9 mouse cellular contexts compared by ENCODE assay signal in genomic region chr2:105122886-105123285, GRCm38 (mm10). TPM values are rescaled to one million over a fixed set of nuclear protein-coding genes. Genes with fewer than 3 reads are reported as not detected.
DNase-seq lines count a peak whose midpoint lies in the region; ATAC-seq and TF ChIP-seq lines count a peak whose summit lies in the region.
"Had no signal": no experiment of that assay in that cellular context is flagged by ENCODE, and none has a peak within 500 bp of the region (broad histone marks: within the 10 kb centered on the region; RNA-seq: fewer than 3 reads in every experiment).

No protein-coding gene starts in this region.

- intact Hi-C loops in left cerebral cortex, postnatal 36 days (cut with DNase I): no loop called here

- WGBS in lung, embryonic 14.5 days: under 1% methylated on average over 27 of the region's 27 CpGs
- under 1% methylated on average over 27 of the region's 27 CpGs for WGBS in embryonic facial prominence, embryonic 12.5 days
- WGBS in intestine, embryonic 15.5 days: 3% methylated on average over 27 of the region's 27 CpGs
- under 1% methylated on average over 27 of the region's 27 CpGs for WGBS in neural tube, embryonic 11.5 days
- WGBS in lung, adult 2 months: 4% methylated on average over 27 of the region's 27 CpGs

- no peaks in the 10 kb centered on the region for H3K36me3 ChIP-seq in lung, embryonic 14.5 days (ENCODE audit: insufficient read depth)
- H3K36me3 ChIP-seq in embryonic facial prominence, embryonic 12.5 days: no peaks in the 10 kb centered on the region
- no peaks in the 10 kb centered on the region for H3K36me3 ChIP-seq in intestine, embryonic 15.5 days
- H3K36me3 ChIP-seq in neural tube, embryonic 11.5 days (ENCODE audit: control insufficient read depth, insufficient read depth, low read length): no peaks in the 10 kb centered on the region

- no peak for TF ChIP-seq CTCF in lung, embryonic 14.5 days (IDR thresholded peaks at IDR 0.05; ENCODE audit: low read depth)
- TF ChIP-seq CTCF in lung, adult 2 months (IDR thresholded peaks at IDR 0.05; ENCODE audit: insufficient read depth, low read length): no peak

- H3K27me3 ChIP-seq in lung, embryonic 14.5 days (ENCODE audit: insufficient read depth, low read length): peaks cover 96% of the 10 kb centered on the region
- peaks cover 96% of the 10 kb centered on the region for H3K27me3 ChIP-seq in embryonic facial prominence, embryonic 12.5 days
- peaks cover 80% of the 10 kb centered on the region for H3K27me3 ChIP-seq in intestine, embryonic 15.5 days (replicated peaks)
- peaks cover 79% of the 10 kb centered on the region for H3K27me3 ChIP-seq in neural tube, embryonic 11.5 days (ENCODE audit: control insufficient read depth, insufficient read depth, low read length)

- H3K9me3 ChIP-seq in lung, embryonic 14.5 days (ENCODE audit: low read depth, low read length): no peaks in the 10 kb centered on the region
- no peaks in the 10 kb centered on the region for H3K9me3 ChIP-seq in embryonic facial prominence, embryonic 12.5 days
- no peaks in the 10 kb centered on the region for H3K9me3 ChIP-seq in intestine, embryonic 15.5 days
- H3K9me3 ChIP-seq in neural tube, embryonic 11.5 days (ENCODE audit: control insufficient read depth, low read length): no peaks in the 10 kb centered on the region

- no peak for ATAC-seq in lung, embryonic 14.5 days (ENCODE audit: insufficient read depth)
- no peak for ATAC-seq in embryonic facial prominence, embryonic 12.5 days (ENCODE audit: insufficient number of reproducible peaks, insufficient read depth, low FRiP score, low TSS enrichment)
- ATAC-seq in intestine, embryonic 15.5 days: no peak
- no peak for ATAC-seq in neural tube, embryonic 11.5 days (ENCODE audit: insufficient read depth, low FRiP score, low TSS enrichment)

- H3K4me2 ChIP-seq in lung, embryonic 14.5 days: peak overlapping the region; percentile 50
- H3K4me2 ChIP-seq in embryonic facial prominence, embryonic 12.5 days (replicated peaks): peak overlapping the region; percentile 25; the same call in 1 of the 2 replicates
- peak overlapping the region; percentile 44 for H3K4me2 ChIP-seq in intestine, embryonic 15.5 days (replicated peaks)
- H3K4me2 ChIP-seq in neural tube, embryonic 11.5 days (ENCODE audit: low read depth): peak overlapping the region; percentile 35

- no peaks in the 10 kb centered on the region; the same call in 1 of the 2 replicates for H3K4me1 ChIP-seq in lung, embryonic 14.5 days (ENCODE audit: insufficient read depth)
- peaks cover 22% of the 10 kb centered on the region for H3K4me1 ChIP-seq in embryonic facial prominence, embryonic 12.5 days
- H3K4me1 ChIP-seq in intestine, embryonic 15.5 days (replicated peaks): peaks cover 24% of the 10 kb centered on the region
- peaks cover 9% of the 10 kb centered on the region for H3K4me1 ChIP-seq in neural tube, embryonic 11.5 days (ENCODE audit: control insufficient read depth, insufficient read depth, low read length)
- peaks cover 4% of the 10 kb centered on the region; the same call in 1 of the 2 replicates for H3K4me1 ChIP-seq in lung, adult 2 months (ENCODE audit: control insufficient read depth, insufficient read depth, low read length)

- no peak overlapping the region for H3K9ac ChIP-seq in lung, embryonic 14.5 days
- no peak overlapping the region for H3K9ac ChIP-seq in embryonic facial prominence, embryonic 12.5 days
- no peak overlapping the region for H3K9ac ChIP-seq in intestine, embryonic 15.5 days
- no peak overlapping the region for H3K9ac ChIP-seq in neural tube, embryonic 11.5 days (ENCODE audit: low read length)

- DNase-seq in lung, embryonic 14.5 days: peak; percentile 44
- DNase-seq in lung, postnatal 25 days (ENCODE audit: low spot score): no peak
- peak; percentile 62 for DNase-seq in neural tube, embryonic 11.5 days (ENCODE audit: low spot score)
- DNase-seq in cerebellum, postnatal 36 days: no peak
- DNase-seq in left cerebral cortex, postnatal 36 days (ENCODE audit: low spot score in 2 of 2): no peak
- DNase-seq in lung, adult 2 months: no peak

- peak overlapping the region; percentile 20 for H3K4me3 ChIP-seq in lung, embryonic 14.5 days (ENCODE audit: low read depth, low read length)
- 0 out of 2 replicates have a peak overlapping the region, but pooled peaks have one; percentile 13 for H3K4me3 ChIP-seq in embryonic facial prominence, embryonic 12.5 days
- 0 out of 2 replicates have a peak overlapping the region, but pooled peaks have one; percentile 12 for H3K4me3 ChIP-seq in intestine, embryonic 15.5 days (replicated peaks)
- H3K4me3 ChIP-seq in neural tube, embryonic 11.5 days (ENCODE audit: low read depth, low read length): peak overlapping the region; percentile 22; the same call in 1 of the 2 replicates
- no peak overlapping the region for H3K4me3 ChIP-seq in lung, adult 2 months (replicated peaks; ENCODE audit: extremely low read depth, low read depth, low read length)

- H3K27ac ChIP-seq in lung, embryonic 14.5 days (ENCODE audit: low read depth): no peak overlapping the region
- no peak overlapping the region for H3K27ac ChIP-seq in embryonic facial prominence, embryonic 12.5 days
- H3K27ac ChIP-seq in intestine, embryonic 15.5 days: no peak overlapping the region
- H3K27ac ChIP-seq in neural tube, embryonic 11.5 days (ENCODE audit: low read depth, low read length): no peak overlapping the region

- TF ChIP-seq POLR2A in lung, adult 2 months (IDR thresholded peaks at IDR 0.05; ENCODE audit: borderline replicate concordance, extremely low read depth, low read depth, low read length): no peak

RNA-seq across cellular contexts. Expression of gene Wt1, which starts 3.4 kb away (rescaled TPM):
- 8.9 and 9.0 TPM in 2 replicates for polyA plus RNA-seq in lung, embryonic 14.5 days (2014; fragmentation: Nextera tagmentation; extraction: Ambion mirVana)
- polyA plus RNA-seq in embryonic facial prominence, embryonic 12.5 days (2016; fragmentation: Nextera tagmentation; extraction: Ambion mirVana): 0.64 and 0.78 TPM in 2 replicates
- polyA plus RNA-seq in intestine, embryonic 15.5 days (2015; fragmentation: Nextera tagmentation; extraction: Ambion mirVana): 12.2 and 12.4 TPM in 2 replicates
- polyA plus RNA-seq in neural tube, embryonic 11.5 days (2014; fragmentation: Nextera tagmentation; extraction: Ambion mirVana): 1.3 and 3.3 TPM in 2 replicates
- total RNA-seq in left cerebral cortex, postnatal 36 days (2021): under 1 TPM; 0.16 to 0.27 TPM
- polyA plus RNA-seq in lung, adult 2 months (2012; rRNA removed): 4.9 and 12.0 TPM in 2 replicates
- total RNA-seq: gastrocnemius, adult 8-10 months had no signal

RNA-seq across cellular contexts. Expression of gene Gm11060, which starts 31.1 kb away (rescaled TPM):
- not detected in 2 replicates for polyA plus RNA-seq in lung, embryonic 14.5 days (2014; fragmentation: Nextera tagmentation; extraction: Ambion mirVana)
- not detected in 2 replicates for polyA plus RNA-seq in embryonic facial prominence, embryonic 12.5 days (2016; fragmentation: Nextera tagmentation; extraction: Ambion mirVana)
- not detected in 2 replicates for polyA plus RNA-seq in intestine, embryonic 15.5 days (2015; fragmentation: Nextera tagmentation; extraction: Ambion mirVana)
- not detected in 2 replicates for polyA plus RNA-seq in neural tube, embryonic 11.5 days (2014; fragmentation: Nextera tagmentation; extraction: Ambion mirVana)
- not detected for total RNA-seq in left cerebral cortex, postnatal 36 days (2021)
- not detected in 2 replicates for polyA plus RNA-seq in lung, adult 2 months (2012; rRNA removed)
- total RNA-seq: gastrocnemius, adult 8-10 months had no signal

Comparison
In these comparisons a context has a peak if more than half of its experiments do, and no peak if none do; other contexts are left out.
1. DNase-seq: peak in lung, embryonic 14.5 days (single experiment) and neural tube, embryonic 11.5 days (single experiment); none in lung, postnatal 25 days (single experiment), cerebellum, postnatal 36 days (0 of 2), left cerebral cortex, postnatal 36 days (0 of 2) and lung, adult 2 months (single experiment).
2. Peak in every context shown above with its lines, with median percentiles within 50 percentile points of each other: H3K4me2 ChIP-seq.